Mouse (Mus musculus) small intestine, adult 2 months (tissue): ENCODE data around the gene Nipa2.

Experiments
- CTCF ChIP-seq: fragments of 200-500 bp; IDR thresholded peaks from 2 replicates; pipeline ENCODE4 v1.5.1; 2012; ENCODE audit warnings: low read depth, mild to moderate bottlenecking, control low read depth, inconsistent platforms, low read length, moderate library complexity, mixed read lengths; ENCODE audit not compliant: insufficient replicate concordance, insufficient read length; ENCODE audit errors: extremely low read depth
- POLR2A ChIP-seq: fragments of 200-500 bp; IDR thresholded peaks from 2 replicates; pipeline ENCODE4 v1.6.1; 2012; ENCODE audit warnings: low read depth, mild to moderate bottlenecking, control low read depth, inconsistent platforms, low read length, moderate library complexity

DNA sequence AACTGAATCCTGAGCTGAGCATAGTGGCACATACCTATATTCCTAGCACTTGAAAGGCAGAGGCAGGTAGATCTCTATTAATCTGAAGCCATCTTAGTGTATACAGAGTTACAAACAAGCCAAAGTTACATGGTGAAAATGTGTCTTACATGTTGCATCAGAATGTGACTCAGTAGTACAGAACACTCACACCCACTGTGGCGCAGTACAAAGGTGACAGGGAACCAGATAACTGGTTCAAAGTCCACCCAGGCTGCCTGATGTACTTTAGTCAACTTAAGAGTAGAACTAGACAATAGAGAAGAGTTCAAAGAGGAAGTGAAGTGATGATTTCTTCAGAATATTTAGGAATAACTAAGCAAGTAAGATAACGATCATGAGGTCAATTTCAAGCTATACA is 27.3 kb downstream of the Nipa2 start:
- no peak for TF ChIP-seq CTCF
- no peak for TF ChIP-seq POLR2A
